Mouse (Mus musculus): Measurements from ENCODE around the gene 9930022D16Rik. TPM values are rescaled to one million over a fixed set of nuclear protein-coding genes. Genes with fewer than 3 reads are reported as not detected.

9930022D16Rik gene
- not detected for polyA plus RNA-seq (2021)

GRCm38 (mm10) chr11:109413617-109414016 is at the start of gene 9930022D16Rik:
TSS of gene 9930022D16Rik (plus strand) at chr11:109413917.
- in situ Hi-C loops (cut with MboI; ENCODE audit: low pct_unique_long_range_greater_than_20kb), result no loop called here
- ATAC-seq, result no peak
- TF ChIP-seq CTCF (IDR thresholded peaks at IDR 0.05), result no peak
- ChIA-PET POLR2A (no interaction called here), CTCF (no interaction called here)
- DNase-seq (ENCODE audit: low read depth, low spot score), result no peak
- H3K27me3 ChIP-seq, result no peaks in the 10 kb centered on the region

GRCm38 (mm10) chr11:109364337-109364736 is 49.4 kb upstream of the 9930022D16Rik start:
- DNase-seq (ENCODE audit: low read depth, low spot score) (no peak), ATAC-seq (no peak)
- in situ Hi-C loops (cut with MboI; ENCODE audit: low pct_unique_long_range_greater_than_20kb), result loop anchor here (5.0 kb wide), 1 partner anchor 63 kb away; the partner anchor contains the start of gene Amz2
- ChIA-PET POLR2A (no interaction called here), CTCF (no interaction called here)
- no peaks in the 10 kb centered on the region for H3K27me3 ChIP-seq
- TF ChIP-seq CTCF (IDR thresholded peaks at IDR 0.05), result no peak

GRCm38 (mm10) chr11:109364881-109365280 is 48.8 kb upstream of the 9930022D16Rik start:
- POLR2A ChIA-PET, result no interaction called here
- no peaks in the 10 kb centered on the region for H3K27me3 ChIP-seq
- no peak for TF ChIP-seq CTCF (IDR thresholded peaks at IDR 0.05)
- in situ Hi-C loops (cut with MboI; ENCODE audit: low pct_unique_long_range_greater_than_20kb), result loop anchor here (5.0 kb wide), 1 partner anchor 62 kb away; the partner anchor contains the start of gene Amz2
- CTCF ChIA-PET, result no interaction called here
- no peak for DNase-seq (ENCODE audit: low read depth, low spot score)
- ATAC-seq, result no peak

GRCm38 (mm10) chr11:109365818-109366217 is 47.9 kb upstream of the 9930022D16Rik start:
- DNase-seq (ENCODE audit: low read depth, low spot score) (no peak), ATAC-seq (no peak)
- in situ Hi-C loops (cut with MboI; ENCODE audit: low pct_unique_long_range_greater_than_20kb), result no loop called here
- ChIA-PET POLR2A (interaction anchor here (1.3 kb wide), 1 partner anchor 16 kb away, joined by 3 read pairs; no protein-coding TSS in a partner anchor), CTCF (interaction anchor here (0.8 kb wide), 1 partner anchor 18 kb away, joined by 3 read pairs; no protein-coding TSS in a partner anchor)
- H3K27me3 ChIP-seq, result no peaks in the 10 kb centered on the region
- TF ChIP-seq CTCF (IDR thresholded peaks at IDR 0.05), result no peak

- DNase-seq (ENCODE audit: low read depth, low spot score), result no peak
- ATAC-seq, result no peak
- no peak for TF ChIP-seq CTCF (IDR thresholded peaks at IDR 0.05)
- CTCF ChIA-PET, result no interaction called here
- no peaks in the 10 kb centered on the region for H3K27me3 ChIP-seq
- POLR2A ChIA-PET, result interaction anchor here (1.3 kb wide), 1 partner anchor 15 kb away, joined by 3 read pairs; no protein-coding TSS in a partner anchor
- in situ Hi-C loops (cut with MboI; ENCODE audit: low pct_unique_long_range_greater_than_20kb), result no loop called here
Observed at GRCm38 (mm10) chr11:109366802-109367579, 46.7 kb upstream of the 9930022D16Rik start.

- ATAC-seq, result no peak
- ChIA-PET CTCF (interaction anchor here (1.0 to 2.2 kb wide), 6 partner anchors 8 to 38 kb away, joined by 3 to 7 read pairs (median 4); no protein-coding TSS in a partner anchor), POLR2A (interaction anchor here (0.9 kb wide), 1 partner anchor 15 kb away, joined by 3 read pairs; no protein-coding TSS in a partner anchor)
- H3K27me3 ChIP-seq, result no peaks in the 10 kb centered on the region
- in situ Hi-C loops (cut with MboI; ENCODE audit: low pct_unique_long_range_greater_than_20kb), result no loop called here
- no peak for TF ChIP-seq CTCF (IDR thresholded peaks at IDR 0.05)
- DNase-seq (ENCODE audit: low read depth, low spot score), result no peak
Observed at GRCm38 (mm10) chr11:109369026-109369637, 44.6 kb upstream of the 9930022D16Rik start.

GRCm38 (mm10) chr11:109375412-109375811 is 38.3 kb upstream of the 9930022D16Rik start:
- ATAC-seq (no peak), DNase-seq (ENCODE audit: low read depth, low spot score) (no peak)
- H3K27me3 ChIP-seq, result no peaks in the 10 kb centered on the region
- no peak for TF ChIP-seq CTCF (IDR thresholded peaks at IDR 0.05)
- in situ Hi-C loops (cut with MboI; ENCODE audit: low pct_unique_long_range_greater_than_20kb), result no loop called here
- ChIA-PET CTCF (interaction anchor here (0.7 kb wide), 1 partner anchor 19 kb away, joined by 3 read pairs; no protein-coding TSS in a partner anchor), POLR2A (no interaction called here)

- in situ Hi-C loops (cut with MboI; ENCODE audit: low pct_unique_long_range_greater_than_20kb), result no loop called here
- no peaks in the 10 kb centered on the region for H3K27me3 ChIP-seq
- POLR2A ChIA-PET, result no interaction called here
- CTCF ChIA-PET, result interaction anchor here (0.7 to 0.9 kb wide), 2 partner anchors 8 to 15 kb away, joined by 3 read pairs; no protein-coding TSS in a partner anchor
- no peak for ATAC-seq
- no peak for DNase-seq (ENCODE audit: low read depth, low spot score)
- TF ChIP-seq CTCF (IDR thresholded peaks at IDR 0.05), result no peak
Observed at GRCm38 (mm10) chr11:109376484-109377143, 37.1 kb upstream of the 9930022D16Rik start.

- no peak for TF ChIP-seq CTCF (IDR thresholded peaks at IDR 0.05)
- in situ Hi-C loops (cut with MboI; ENCODE audit: low pct_unique_long_range_greater_than_20kb), result no loop called here
- DNase-seq (ENCODE audit: low read depth, low spot score) (no peak), ATAC-seq (no peak)
- H3K27me3 ChIP-seq, result no peaks in the 10 kb centered on the region
- CTCF ChIA-PET, result interaction anchor here (0.9 kb wide), 1 partner anchor 9 kb away, joined by 3 read pairs; no protein-coding TSS in a partner anchor
- POLR2A ChIA-PET, result interaction anchor here (0.6 kb wide), 1 partner anchor 13 kb away, joined by 3 read pairs; no protein-coding TSS in a partner anchor
Observed at GRCm38 (mm10) chr11:109377477-109377876, 36.2 kb upstream of the 9930022D16Rik start.

GRCm38 (mm10) chr11:109378051-109378450 is 35.7 kb upstream of the 9930022D16Rik start:
- POLR2A ChIA-PET, result interaction anchor here (0.6 kb wide), 1 partner anchor 12 kb away, joined by 3 read pairs; no protein-coding TSS in a partner anchor
- no peak for DNase-seq (ENCODE audit: low read depth, low spot score)
- no peak for ATAC-seq
- in situ Hi-C loops (cut with MboI; ENCODE audit: low pct_unique_long_range_greater_than_20kb), result no loop called here
- CTCF ChIA-PET, result no interaction called here
- TF ChIP-seq CTCF (IDR thresholded peaks at IDR 0.05), result no peak
- H3K27me3 ChIP-seq, result no peaks in the 10 kb centered on the region
